Mouse (Mus musculus) heart, embryonic 12.5 days (tissue): ENCODE results near the gene Esrrb. TPM values are rescaled to one million over a fixed set of nuclear protein-coding genes. Genes with fewer than 3 reads are reported as not detected.

Experiments used
- ATAC-seq: fragments of 200-750 bp; cut with Nextera tagmentation; 2 replicates; pipeline ENCODE4 v1.8.0; 2017; ENCODE audit warnings: moderate TSS enrichment, moderate library complexity; ENCODE audit not compliant: insufficient number of reproducible peaks, low FRiP score
- H3K27ac ChIP-seq: fragments of 300-500 bp; sonication (generic); 2 replicates; pipeline ENCODE4 v1.5.1; 2016; ENCODE audit warnings: mild to moderate bottlenecking, moderate library complexity; ENCODE audit not compliant: poor library complexity, severe bottlenecking
- H3K27me3 ChIP-seq: fragments of 300-500 bp; sonication (generic); replicated peaks from 2 replicates; pipeline ENCODE4 v1.6.1; 2016; ENCODE audit warnings: mild to moderate bottlenecking, moderate library complexity
- H3K36me3 ChIP-seq: fragments of 300-500 bp; sonication (generic); 2 replicates; pipeline ENCODE4 v1.6.1; 2016; ENCODE audit warnings: mild to moderate bottlenecking, moderate library complexity
- H3K4me1 ChIP-seq: fragments of 300-500 bp; sonication (generic); replicated peaks from 2 replicates; pipeline ENCODE4 v1.6.1; 2016; ENCODE audit warnings: mild to moderate bottlenecking
- H3K4me2 ChIP-seq: fragments of 300-500 bp; sonication (generic); 2 replicates; pipeline ENCODE4 v1.6.1; 2016; ENCODE audit warnings: mild to moderate bottlenecking, moderate library complexity
- H3K4me3 ChIP-seq: fragments of 300-500 bp; sonication (generic); 2 replicates; pipeline ENCODE4 v1.5.1; 2016; ENCODE audit warnings: mild to moderate bottlenecking
- H3K9ac ChIP-seq: fragments of 300-500 bp; sonication (generic); 2 replicates; pipeline ENCODE4 v1.6.1; 2016; ENCODE audit warnings: mild to moderate bottlenecking, moderate library complexity
- H3K9me3 ChIP-seq: fragments of 300-500 bp; sonication (generic); replicated peaks from 2 replicates; pipeline ENCODE4 v1.6.1; 2016; ENCODE audit warnings: mild to moderate bottlenecking, moderate library complexity
- WGBS: fragments of 180-500 bp; shearing (Covaris S2); methylation state at CpG from one replicate; pipeline ENCODE4 v1.1.7; 2016; 5-methylcytosine and 5-hydroxymethylcytosine counted together
- polyA plus RNA-seq: library from polyadenylated mRNA; unstranded; fragments of >200 nt; fragmentation: Nextera tagmentation; extraction: Ambion mirVana; gene quantifications from 2 replicates; pipeline ENCODE4 v1.2.1, GENCODE M21; 2016

Gene Esrrb
- polyA plus RNA-seq, 1 experiment from 2014 or later, result 3.5 TPM

DNA sequence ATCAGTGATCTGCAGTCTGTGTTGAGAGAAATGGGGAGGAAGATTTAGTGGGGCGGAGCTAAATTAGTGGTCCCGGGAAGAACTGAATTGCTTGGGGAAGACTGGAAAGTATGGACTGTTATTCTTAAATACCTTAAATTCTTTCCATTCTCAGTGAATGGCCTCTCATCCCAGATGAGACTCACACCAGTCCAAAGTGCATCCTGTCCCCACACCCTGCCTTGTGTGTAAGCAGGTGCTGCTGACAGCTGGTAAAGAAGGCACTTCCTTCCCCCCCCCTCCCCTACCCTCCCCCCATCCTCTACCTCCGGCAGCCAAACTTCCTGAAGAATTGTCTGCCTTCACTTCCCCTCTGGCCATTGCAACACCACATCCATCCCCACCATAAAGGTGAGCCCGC lies 105.3 kb downstream of the Esrrb start:
- ATAC-seq, result no peak

GRCm38 (mm10) chr12:86469919-86470318 lies 109.0 kb downstream of the Esrrb start:
- Histone ChIP-seq H3K4me3 (no peak overlapping the region), H3K4me1 (peaks cover 20% of the 10 kb centered on the region), H3K27me3 (peaks cover 7% of the 10 kb centered on the region), H3K9ac (no peak overlapping the region), H3K36me3 (peaks cover 9% of the 10 kb centered on the region; the same call in 1 of the 2 replicates), H3K27ac (no peak overlapping the region), H3K4me2 (no peak overlapping the region), H3K9me3 (no peaks in the 10 kb centered on the region)
- no peak for ATAC-seq
- WGBS, result 47% methylated on average over 23 of the region's 23 CpGs

More for the DNA sequence above, 105.3 kb downstream of the Esrrb start:
- peaks cover 5% of the 10 kb centered on the region; the same call in 1 of the 2 replicates for H3K4me1 ChIP-seq
- H3K27me3 ChIP-seq, result peaks cover 7% of the 10 kb centered on the region
- no peak overlapping the region for H3K27ac ChIP-seq
- H3K9ac ChIP-seq, result no peak overlapping the region
- peaks cover 9% of the 10 kb centered on the region; the same call in 1 of the 2 replicates for H3K36me3 ChIP-seq
- WGBS, result 49% methylated on average over 3 of the region's 4 CpGs
- H3K4me3 ChIP-seq, result no peak overlapping the region
- no peaks in the 10 kb centered on the region for H3K9me3 ChIP-seq
- no peak overlapping the region for H3K4me2 ChIP-seq

GRCm38 (mm10) chr12:86470912-86471311 lies 110.0 kb downstream of the Esrrb start:
- H3K4me3 ChIP-seq, result no peak overlapping the region
- no peak overlapping the region for H3K27ac ChIP-seq
- no peaks in the 10 kb centered on the region for H3K9me3 ChIP-seq
- ATAC-seq, result no peak
- peaks cover 7% of the 10 kb centered on the region for H3K27me3 ChIP-seq
- no peak overlapping the region for H3K4me2 ChIP-seq
- H3K9ac ChIP-seq, result no peak overlapping the region
- peaks cover 9% of the 10 kb centered on the region; the same call in 1 of the 2 replicates for H3K36me3 ChIP-seq
- WGBS, result 58% methylated on average over 6 of the region's 6 CpGs
- H3K4me1 ChIP-seq, result peaks cover 30% of the 10 kb centered on the region

DNA sequence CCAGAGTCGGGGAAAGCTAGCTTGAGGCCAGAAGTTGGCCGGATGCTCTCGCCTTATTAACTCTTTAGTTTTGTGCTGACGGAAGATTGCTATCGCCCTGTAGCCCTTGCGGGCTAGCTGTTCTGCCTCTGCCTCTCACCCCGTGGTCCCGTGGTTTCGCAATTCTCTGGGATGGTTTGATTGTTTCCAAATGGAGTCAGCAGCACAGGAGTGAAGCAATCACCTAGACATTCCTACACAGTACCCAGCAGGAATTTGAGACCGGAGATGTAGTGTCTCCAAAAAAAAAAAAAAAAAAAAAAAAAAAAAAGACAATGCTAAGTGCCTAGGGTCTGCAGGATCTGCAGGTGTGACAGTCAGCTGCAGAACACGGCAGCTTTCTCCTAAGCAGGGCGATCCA lies 112.7 kb downstream of the Esrrb start:
- Histone ChIP-seq H3K9me3 (no peaks in the 10 kb centered on the region), H3K36me3 (peaks cover 9% of the 10 kb centered on the region; the same call in 1 of the 2 replicates), H3K27me3 (peaks cover 7% of the 10 kb centered on the region), H3K9ac (no peak overlapping the region), H3K4me1 (peaks cover 33% of the 10 kb centered on the region), H3K27ac (no peak overlapping the region), H3K4me2 (peak overlapping the region; percentile 24; the same call in 1 of the 2 replicates), H3K4me3 (no peak overlapping the region)
- 34% methylated on average over 12 of the region's 12 CpGs for WGBS
- no peak for ATAC-seq

DNA sequence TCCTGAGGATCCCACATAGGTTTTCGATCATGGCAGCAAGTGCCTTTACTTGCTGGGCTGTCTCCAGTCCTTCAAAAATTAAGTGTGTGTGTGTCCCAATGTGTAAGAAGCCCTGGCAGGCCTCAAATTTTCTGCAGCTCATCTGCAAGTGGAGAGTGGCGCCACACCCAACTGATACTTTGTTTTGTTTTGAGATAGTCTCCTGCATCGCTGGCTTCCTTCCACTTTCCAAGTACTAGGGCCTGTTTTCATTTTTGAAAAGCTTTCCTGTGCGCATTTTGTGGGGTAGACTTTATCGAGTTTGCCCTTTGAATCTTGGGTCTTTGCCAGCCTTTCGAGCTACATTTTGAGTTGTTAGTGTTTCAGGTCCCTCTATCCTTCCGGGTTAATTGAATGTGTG lies 115.1 kb downstream of the Esrrb start:
- Histone ChIP-seq H3K4me2 (no peak overlapping the region), H3K36me3 (0 out of 2 replicates have a peak, but pooled peaks cover 1% of the 10 kb centered on the region), H3K27ac (no peak overlapping the region), H3K9ac (no peak overlapping the region), H3K4me3 (no peak overlapping the region), H3K27me3 (no peaks in the 10 kb centered on the region), H3K9me3 (no peaks in the 10 kb centered on the region), H3K4me1 (peaks cover 33% of the 10 kb centered on the region)
- ATAC-seq, result no peak
- 45% methylated on average over 7 of the region's 7 CpGs for WGBS

DNA sequence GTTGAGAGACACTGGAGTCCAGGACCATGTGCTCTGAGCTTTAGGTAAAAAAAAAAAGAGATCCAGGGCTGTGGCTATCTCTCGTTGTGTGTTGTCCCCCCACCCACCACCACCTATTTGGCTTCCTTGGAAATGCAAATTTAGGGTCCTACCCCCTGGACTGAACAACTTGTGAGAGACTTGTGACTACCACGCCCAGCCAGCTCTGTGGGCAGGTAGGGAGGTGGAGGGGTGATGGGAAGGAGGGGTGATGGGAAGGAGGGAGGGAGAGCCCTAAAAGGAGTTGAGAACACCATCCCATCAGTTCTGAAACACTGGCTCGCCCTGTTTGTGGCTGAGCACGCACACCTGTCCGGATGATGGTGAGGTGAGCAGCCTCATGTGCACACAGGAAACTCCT lies 118.0 kb downstream of the Esrrb start:
- WGBS, result 81% methylated on average over 5 of the region's 5 CpGs
- Histone ChIP-seq H3K36me3 (no peaks in the 10 kb centered on the region), H3K4me2 (no peak overlapping the region), H3K27me3 (no peaks in the 10 kb centered on the region), H3K9me3 (no peaks in the 10 kb centered on the region), H3K4me3 (no peak overlapping the region), H3K27ac (no peak overlapping the region), H3K4me1 (peaks cover 52% of the 10 kb centered on the region), H3K9ac (no peak overlapping the region)
- ATAC-seq, result no peak

DNA sequence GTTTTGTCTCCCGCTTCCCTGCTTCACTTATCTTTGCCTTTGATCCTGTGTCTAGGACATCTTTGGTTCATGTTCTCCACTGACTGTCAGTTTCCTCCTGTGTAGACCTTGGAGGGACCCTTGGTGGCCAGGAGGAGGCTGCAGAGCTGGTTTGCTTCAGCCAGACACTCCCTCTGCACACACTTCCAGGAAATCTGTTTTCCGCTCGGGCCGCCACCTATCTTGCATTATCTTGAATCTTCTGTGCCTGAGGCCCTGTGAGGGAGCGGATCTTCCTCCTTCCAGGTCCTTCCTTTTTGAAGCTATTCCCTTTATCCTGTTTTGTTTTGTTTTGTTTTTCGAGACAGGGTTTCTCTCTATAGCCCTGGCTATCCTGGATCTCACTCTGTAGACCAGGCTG lies 121.1 kb downstream of the Esrrb start:
- WGBS, result 52% methylated on average over 6 of the region's 6 CpGs
- Histone ChIP-seq H3K36me3 (no peaks in the 10 kb centered on the region), H3K4me3 (no peak overlapping the region), H3K9ac (no peak overlapping the region), H3K27ac (no peak overlapping the region), H3K4me1 (peaks cover 34% of the 10 kb centered on the region), H3K9me3 (no peaks in the 10 kb centered on the region), H3K4me2 (no peak overlapping the region), H3K27me3 (no peaks in the 10 kb centered on the region)
- ATAC-seq, result no peak; the same call in 1 of the 2 replicates

DNA sequence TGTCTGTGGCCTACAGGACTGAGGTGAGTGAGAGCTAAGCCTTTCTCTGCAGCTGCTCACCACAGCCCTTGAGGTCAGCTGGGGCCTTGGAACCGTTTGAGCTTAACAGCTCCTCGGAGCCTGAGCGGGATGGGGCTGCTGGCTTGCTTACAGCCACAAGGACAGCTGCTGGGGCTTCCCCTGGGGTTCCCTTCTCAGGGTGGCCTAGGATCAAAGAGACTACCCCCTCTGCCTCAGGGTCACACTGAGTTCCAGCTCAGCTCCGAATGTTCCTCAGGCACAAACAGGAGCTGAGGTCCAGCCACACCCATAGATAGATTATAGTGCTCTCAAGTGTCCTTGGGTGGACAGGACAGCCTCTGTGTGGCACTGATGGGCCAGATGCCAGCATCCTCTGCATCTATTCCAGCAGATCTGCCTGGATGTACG lies 122.5 kb downstream of the Esrrb start:
- Histone ChIP-seq H3K4me2 (no peak overlapping the region), H3K27me3 (no peaks in the 10 kb centered on the region), H3K4me1 (peaks cover 34% of the 10 kb centered on the region), H3K4me3 (no peak overlapping the region), H3K9ac (peak overlapping the region; percentile 26; the same call in 1 of the 2 replicates), H3K9me3 (no peaks in the 10 kb centered on the region), H3K36me3 (no peaks in the 10 kb centered on the region), H3K27ac (0 out of 2 replicates have a peak overlapping the region, but pooled peaks have one; percentile 8)
- ATAC-seq, result no peak
- WGBS, result 42% methylated on average over 5 of the region's 5 CpGs

- ATAC-seq, result no peak
- H3K9ac ChIP-seq, result no peak overlapping the region
- no peak overlapping the region for H3K4me3 ChIP-seq
- no peaks in the 10 kb centered on the region for H3K9me3 ChIP-seq
- WGBS, result 64% methylated on average over 3 of the region's 3 CpGs
- H3K4me1 ChIP-seq, result peaks cover 33% of the 10 kb centered on the region
- no peak overlapping the region for H3K27ac ChIP-seq
- no peak overlapping the region for H3K4me2 ChIP-seq
- 0 out of 2 replicates have a peak, but pooled peaks cover 3% of the 10 kb centered on the region for H3K36me3 ChIP-seq
- no peaks in the 10 kb centered on the region for H3K27me3 ChIP-seq
These were observed 127.1 kb downstream of the Esrrb start for GRCm38 (mm10) chr12:86488005-86488404.

DNA sequence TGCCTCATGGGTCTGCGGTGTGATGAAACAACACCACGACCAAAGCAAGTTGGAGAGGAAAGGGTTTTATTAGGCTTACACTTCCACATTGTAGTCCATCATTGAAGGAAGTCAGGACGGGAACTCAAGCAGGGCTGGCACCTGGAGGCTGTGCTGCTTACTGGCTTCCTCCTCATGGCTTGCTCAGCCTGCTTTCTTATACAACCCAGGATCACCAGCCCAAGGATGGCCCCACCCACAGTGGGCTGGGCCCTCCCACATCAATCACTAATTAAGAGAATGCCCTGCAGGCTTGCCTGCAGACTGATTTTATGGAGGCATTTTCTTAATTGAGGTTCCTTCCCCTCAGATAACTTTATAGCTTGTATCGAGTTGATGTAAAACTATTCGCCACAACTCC lies 129.1 kb downstream of the Esrrb start:
- H3K9me3 ChIP-seq, result no peaks in the 10 kb centered on the region
- H3K9ac ChIP-seq, result no peak overlapping the region
- H3K4me1 ChIP-seq, result peaks cover 20% of the 10 kb centered on the region
- WGBS, result 86% methylated on average over 5 of the region's 5 CpGs
- no peak overlapping the region for H3K4me2 ChIP-seq
- H3K4me3 ChIP-seq, result no peak overlapping the region
- no peaks in the 10 kb centered on the region for H3K27me3 ChIP-seq
- 0 out of 2 replicates have a peak, but pooled peaks cover 3% of the 10 kb centered on the region for H3K36me3 ChIP-seq
- no peak overlapping the region for H3K27ac ChIP-seq
- ATAC-seq, result no peak

DNA sequence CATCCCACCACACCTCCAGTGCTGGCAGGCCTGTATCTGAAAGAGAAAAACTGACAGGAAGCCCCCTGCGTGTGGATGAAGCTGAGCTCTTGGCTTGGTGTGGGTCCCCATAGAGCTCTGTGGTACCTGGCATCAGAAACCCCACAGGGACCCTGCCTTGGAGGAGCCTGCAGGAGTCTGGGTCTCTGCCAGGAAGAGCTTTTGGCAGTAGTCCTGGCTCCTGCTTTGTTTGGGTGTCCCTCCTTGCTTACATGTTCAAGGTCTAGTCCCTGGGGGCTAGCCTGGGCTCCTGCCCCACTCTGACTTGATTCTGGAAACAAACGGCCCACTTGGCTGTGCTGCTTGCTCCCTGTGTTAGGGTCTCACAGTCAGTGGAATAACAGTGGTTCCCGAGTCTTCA lies 130.6 kb downstream of the Esrrb start:
- no peak overlapping the region for H3K4me3 ChIP-seq
- no peaks in the 10 kb centered on the region for H3K9me3 ChIP-seq
- no peak overlapping the region for H3K4me2 ChIP-seq
- peaks cover 20% of the 10 kb centered on the region for H3K4me1 ChIP-seq
- WGBS, result 64% methylated on average over 3 of the region's 3 CpGs
- H3K36me3 ChIP-seq, result 0 out of 2 replicates have a peak, but pooled peaks cover 3% of the 10 kb centered on the region
- no peak overlapping the region for H3K9ac ChIP-seq
- H3K27me3 ChIP-seq, result no peaks in the 10 kb centered on the region
- H3K27ac ChIP-seq, result no peak overlapping the region
- ATAC-seq, result 0 out of 2 replicates have a peak, but pooled peaks have one; percentile 24

DNA sequence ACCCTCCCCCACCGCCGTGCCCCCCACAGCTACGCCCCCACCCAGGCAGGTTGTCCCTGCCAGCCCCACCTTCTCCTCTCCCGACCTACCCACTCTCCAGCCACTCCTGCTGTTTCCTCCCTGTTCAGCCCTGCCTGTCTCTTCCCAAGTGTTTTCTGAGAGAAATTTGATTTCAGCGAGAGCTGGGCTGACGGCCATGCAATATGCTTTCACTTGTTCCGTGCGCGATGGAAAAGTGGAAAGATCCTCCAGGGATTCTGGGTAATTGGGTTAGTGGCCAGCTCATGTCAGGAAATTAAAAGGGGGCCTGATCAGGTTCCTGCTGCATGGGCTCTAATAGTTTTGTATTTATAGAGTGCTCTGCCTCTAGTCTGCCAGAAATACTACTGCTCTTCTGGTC lies 131.9 kb downstream of the Esrrb start:
- 0 out of 2 replicates have a peak, but pooled peaks cover 3% of the 10 kb centered on the region for H3K36me3 ChIP-seq
- no peak overlapping the region for H3K9ac ChIP-seq
- H3K27ac ChIP-seq, result no peak overlapping the region
- no peaks in the 10 kb centered on the region for H3K9me3 ChIP-seq
- WGBS, result 29% methylated on average over 8 of the region's 9 CpGs
- no peaks in the 10 kb centered on the region for H3K27me3 ChIP-seq
- H3K4me1 ChIP-seq, result peaks cover 20% of the 10 kb centered on the region
- no peak overlapping the region for H3K4me3 ChIP-seq
- H3K4me2 ChIP-seq, result peak overlapping the region; percentile 38
- 0 out of 2 replicates have a peak, but pooled peaks have one; percentile 28 for ATAC-seq
